Mouse (Mus musculus): ENCODE results near the gene Aspg. TPM values are rescaled to one million over a fixed set of nuclear protein-coding genes. Genes with fewer than 3 reads are reported as not detected.

The Aspg gene
- total RNA-seq (2021), result under 1 TPM; 0.32 to 0.62 TPM
- long read RNA-seq, experiment 1, partial matches to known transcripts, result 0 of 1 reads
- long read RNA-seq, experiment 1, other reads (novel, unspliced or antisense), result 0 of 1 reads
- long read RNA-seq, experiment 2, partial matches to known transcripts, result 0 of 1 reads
- long read RNA-seq, experiment 2, other reads (novel, unspliced or antisense), result 1 of 1 reads

- no peak for DNase-seq (ENCODE audit: low spot score in 2 of 2)
Observed at GRCm38 (mm10) chr12:112106541-112106971, at the start of gene Aspg. Gene Aspg, plus strand, starts transcription at chr12:112106679.

DNA sequence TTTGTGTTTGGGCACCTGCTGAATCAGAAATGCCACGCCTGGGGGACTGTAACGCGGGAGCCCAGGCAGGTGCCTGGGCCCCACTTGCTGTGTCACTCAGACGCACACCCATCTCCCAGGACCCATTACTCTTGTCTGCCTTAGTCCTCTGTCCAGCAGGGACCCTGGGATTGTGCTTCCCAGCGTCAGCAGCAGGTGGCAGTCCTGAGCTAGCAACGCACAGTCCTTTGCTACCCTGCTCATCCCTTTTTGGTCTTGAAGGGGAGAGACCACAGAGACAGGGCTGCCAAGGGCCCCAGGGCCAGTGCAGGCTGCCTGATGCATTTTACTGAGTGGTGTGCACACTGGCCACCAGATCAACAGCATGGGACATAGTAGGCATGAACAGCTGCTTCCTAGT, 28.8 kb upstream of the Aspg start:
- DNase-seq (ENCODE audit: low spot score in 2 of 2), result peak; percentile 48 to 71

DNA sequence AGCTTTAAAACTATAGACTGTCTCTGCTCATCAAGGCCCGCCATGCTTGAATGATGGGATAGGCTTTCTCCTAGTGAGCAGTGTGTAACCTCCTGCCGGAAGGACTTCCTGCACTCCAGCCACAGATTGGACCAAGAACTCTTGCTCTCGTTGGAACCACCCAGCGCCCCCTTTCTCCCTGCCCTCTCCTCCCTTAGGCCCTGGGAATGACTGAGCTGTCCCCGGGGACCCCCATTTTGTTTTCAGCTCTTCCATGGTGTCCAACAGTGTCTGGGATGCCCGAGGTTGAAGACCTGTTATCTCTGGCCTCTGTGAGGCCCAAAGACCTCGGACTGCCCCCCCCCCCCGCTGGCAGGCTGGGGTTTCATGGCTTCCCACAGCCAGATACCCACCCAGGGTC, 26.6 kb upstream of the Aspg start:
- DNase-seq (ENCODE audit: low spot score in 2 of 2), result no peak

GRCm38 (mm10) chr12:112080911-112081310, 25.6 kb upstream of the Aspg start:
- DNase-seq (ENCODE audit: low spot score in 2 of 2), result no peak

- no peak for DNase-seq (ENCODE audit: low spot score in 2 of 2)
Observed at GRCm38 (mm10) chr12:112082241-112082640, 24.2 kb upstream of the Aspg start.

GRCm38 (mm10) chr12:112086250-112086649, 20.2 kb upstream of the Aspg start:
- DNase-seq (ENCODE audit: low spot score in 2 of 2), result no peak

GRCm38 (mm10) chr12:112086726-112087125, 19.8 kb upstream of the Aspg start:
- no peak for DNase-seq (ENCODE audit: low spot score in 2 of 2)

DNA sequence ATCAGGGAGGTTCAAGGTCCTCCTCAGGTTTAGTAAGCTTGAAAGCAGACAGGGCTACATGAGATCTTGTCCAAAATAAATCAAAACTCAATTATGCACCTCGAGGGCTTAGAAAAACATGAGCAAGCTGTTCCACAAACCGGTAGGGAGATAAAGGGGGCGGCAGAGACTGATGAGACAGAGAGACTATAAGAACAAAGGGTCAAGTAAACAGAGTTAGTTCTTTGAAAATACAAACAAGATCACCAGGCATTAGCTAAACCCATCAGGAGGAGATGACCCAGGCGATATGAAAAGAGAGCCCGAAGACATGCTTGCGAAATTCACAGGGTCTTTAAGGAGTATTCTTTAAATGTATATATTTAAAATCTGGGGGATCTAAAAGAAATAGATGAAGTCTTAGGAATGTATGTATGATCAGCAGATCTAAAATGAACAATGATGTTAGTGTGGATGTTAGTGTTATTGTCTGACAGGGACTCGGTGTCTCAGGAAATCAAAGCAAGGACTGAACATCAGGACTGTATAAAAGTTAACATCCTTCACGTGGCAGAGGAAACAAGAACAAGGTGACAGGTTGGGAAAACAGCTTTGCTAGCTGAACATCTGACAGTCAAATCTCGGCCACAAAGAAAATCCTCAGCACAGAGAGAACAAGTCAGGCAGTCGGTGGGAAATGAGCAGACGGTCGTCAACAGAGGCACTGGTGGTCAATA, 17.7 kb upstream of the Aspg start:
- no peak for DNase-seq (ENCODE audit: low spot score in 2 of 2)

DNA sequence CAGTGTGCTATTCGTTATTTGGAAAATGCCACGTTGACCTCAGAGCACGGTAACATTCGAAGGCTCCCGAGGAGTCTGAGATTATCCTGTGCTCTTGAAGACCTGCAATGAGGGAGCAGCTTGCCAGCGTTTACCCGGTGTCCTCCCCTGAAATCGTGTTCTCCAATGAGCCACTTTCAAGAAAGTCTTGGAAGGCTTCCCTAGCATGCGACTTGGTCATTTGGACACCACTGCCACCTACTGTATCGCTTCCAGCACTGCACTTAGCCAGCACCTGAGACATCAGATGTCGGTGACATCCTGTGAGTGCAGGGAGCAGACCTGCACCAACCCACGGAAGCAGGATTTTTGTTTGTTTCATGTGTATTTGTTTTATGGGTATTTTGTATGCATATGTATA, 15.4 kb upstream of the Aspg start:
- peak in 1 of 2 experiments; percentile 49 for DNase-seq (ENCODE audit: low spot score in 2 of 2)

GRCm38 (mm10) chr12:112094261-112094880, 12.1 kb upstream of the Aspg start:
- DNase-seq (ENCODE audit: low spot score in 2 of 2), result no peak

DNA sequence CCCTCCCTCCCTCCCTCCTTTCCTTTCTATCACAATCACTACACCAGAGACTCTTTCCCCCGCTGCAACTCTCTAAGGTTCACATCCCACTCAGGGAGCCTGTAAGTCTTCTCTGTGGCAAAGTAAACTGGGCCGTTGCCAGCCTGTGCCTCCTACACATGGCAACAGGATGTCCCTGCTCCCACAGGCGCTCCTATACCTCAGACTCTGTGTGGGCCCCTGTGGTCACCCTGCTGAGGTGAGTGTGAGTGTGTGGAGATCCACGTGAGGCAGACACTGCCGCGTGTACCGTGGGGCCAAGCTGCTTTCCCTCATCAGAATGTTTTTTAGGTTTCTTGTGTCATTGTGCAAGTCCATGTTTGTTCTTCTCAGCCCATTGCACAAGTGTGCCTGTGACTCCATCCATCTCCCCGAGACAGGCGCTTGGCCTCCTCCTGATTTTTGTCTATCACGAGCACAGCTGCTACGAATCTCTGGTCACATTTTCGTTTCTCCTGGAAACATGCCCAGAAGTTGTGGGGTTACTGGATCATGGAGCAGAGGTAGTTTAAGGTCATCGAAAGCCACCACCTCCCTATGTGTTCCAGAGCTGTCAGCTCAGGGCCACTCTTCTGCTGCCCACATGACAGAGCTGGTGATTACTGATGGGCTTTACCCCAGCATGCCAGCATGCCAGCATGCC, 10.3 kb upstream of the Aspg start:
- DNase-seq (ENCODE audit: low spot score in 2 of 2), result no peak

GRCm38 (mm10) chr12:112096733-112097117, 9.8 kb upstream of the Aspg start:
- DNase-seq (ENCODE audit: low spot score in 2 of 2), result no peak

DNA sequence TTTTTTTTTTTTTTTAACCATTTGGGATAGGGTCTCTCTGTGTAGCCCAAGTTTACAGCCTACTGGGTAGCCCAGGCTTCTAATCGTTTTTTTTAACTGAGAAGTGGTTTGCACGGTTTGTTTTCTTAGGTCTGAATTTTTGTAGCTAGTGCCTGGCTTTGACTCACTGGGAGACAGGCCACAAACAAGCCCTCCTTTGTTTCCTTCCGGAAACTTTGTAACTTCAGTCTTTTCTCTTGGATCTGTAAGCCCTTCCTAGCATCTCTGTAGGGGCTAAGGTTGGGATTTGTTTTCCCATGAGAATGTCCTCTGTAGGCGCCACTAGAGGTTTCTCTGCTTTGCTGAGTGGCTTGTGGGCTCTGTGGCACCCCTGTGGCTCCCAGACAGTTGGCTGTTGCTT, 6.4 kb upstream of the Aspg start:
- no peak for DNase-seq (ENCODE audit: low spot score in 2 of 2)

DNA sequence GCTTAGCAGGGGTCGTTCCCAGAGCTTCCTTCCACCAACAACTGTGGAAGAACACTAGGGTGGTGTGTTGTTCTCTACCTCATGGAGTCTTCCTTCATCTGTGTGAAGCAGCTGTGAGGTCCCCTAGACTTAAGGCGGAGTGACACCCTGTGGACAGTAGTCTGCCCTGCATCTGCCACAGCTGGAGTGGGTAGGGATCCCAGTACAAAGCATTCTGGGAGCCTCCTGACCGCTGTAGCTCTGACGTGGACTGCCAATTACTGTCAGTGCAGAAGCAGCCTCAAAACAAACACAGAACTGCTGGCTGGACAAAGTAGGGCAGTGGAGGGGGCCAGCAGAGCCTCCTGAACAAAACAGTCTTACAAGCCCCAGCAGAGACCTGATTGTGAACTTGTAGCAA, 5.4 kb upstream of the Aspg start:
- DNase-seq (ENCODE audit: low spot score in 2 of 2), result no peak

- DNase-seq (ENCODE audit: low spot score in 2 of 2), result no peak
Observed at GRCm38 (mm10) chr12:112103179-112103578, 3.3 kb upstream of the Aspg start.

GRCm38 (mm10) chr12:112104890-112105289, 1.6 kb upstream of the Aspg start:
- no peak for DNase-seq (ENCODE audit: low spot score in 2 of 2)

GRCm38 (mm10) chr12:112107685-112108084, 1.2 kb downstream of the Aspg start:
- no peak for DNase-seq (ENCODE audit: low spot score in 2 of 2)

GRCm38 (mm10) chr12:112108696-112109445, 2.4 kb downstream of the Aspg start:
- no peak for DNase-seq (ENCODE audit: low spot score in 2 of 2)

- no peak for DNase-seq (ENCODE audit: low spot score in 2 of 2)
Observed at GRCm38 (mm10) chr12:112109701-112110100, 3.2 kb downstream of the Aspg start.

- no peak for DNase-seq (ENCODE audit: low spot score in 2 of 2)
Observed at GRCm38 (mm10) chr12:112111323-112111722, 4.8 kb downstream of the Aspg start.

DNA sequence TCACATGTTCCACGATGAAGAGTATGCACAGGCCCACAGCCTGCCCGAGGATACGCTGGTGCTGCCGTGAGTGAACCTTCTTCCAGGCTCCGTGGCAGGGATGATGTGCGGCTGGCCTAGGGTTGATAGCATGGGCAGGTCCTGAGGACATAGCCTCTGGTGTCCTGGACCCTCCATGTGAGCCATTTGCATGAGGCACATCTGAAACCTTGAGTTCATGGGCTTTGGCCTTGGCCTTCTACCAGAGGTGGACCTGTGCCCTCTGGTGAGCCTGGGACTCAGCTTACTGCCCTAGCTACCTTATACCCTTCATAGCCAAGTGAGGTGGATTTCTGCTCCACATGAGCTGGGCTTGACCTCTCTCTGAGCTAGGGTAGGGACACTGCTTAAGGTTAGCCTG, 5.8 kb downstream of the Aspg start:
- DNase-seq (ENCODE audit: low spot score in 2 of 2), result no peak
